In genomic region chr7:109083113-109083812, GRCm38 (mm10) we compare ENCODE assay signal across 8 mouse cellular contexts. TPM values are rescaled to one million over a fixed set of nuclear protein-coding genes. Genes with fewer than 3 reads are reported as not detected.
A peak's percentile ranks its signal among the peaks of the same experiment; 100 is the strongest.
DNase-seq lines count a peak whose midpoint lies in the region; ATAC-seq and TF ChIP-seq lines count a peak whose summit lies in the region.

Gene Ric3, minus strand, starts transcription at chr7:109083331.

- no peak for TF ChIP-seq EP300 in heart, postnatal 0 days (IDR thresholded peaks at IDR 0.05; ENCODE audit: low read depth)

- H3K9ac ChIP-seq in forebrain, embryonic 13.5 days: peak within 1 kb of the TSS; percentile 81
- no peak within 1 kb of the TSS for H3K9ac ChIP-seq in heart, postnatal 0 days (replicated peaks; ENCODE audit: low read depth, low read length)
- H3K9ac ChIP-seq in liver, adult 2 months (ENCODE audit: low read depth, low read length): no peak within 1 kb of the TSS
- H3K9ac ChIP-seq in neural tube, embryonic 14.5 days (replicated peaks; ENCODE audit: low read depth, low read length): peak within 1 kb of the TSS; percentile 82

- peaks cover 13% of the 10 kb centered on the region; the same call in 1 of the 2 replicates for H3K27me3 ChIP-seq in forebrain, embryonic 13.5 days
- H3K27me3 ChIP-seq in heart, postnatal 0 days (ENCODE audit: control insufficient read depth, insufficient read depth, low read length): peaks cover 10% of the 10 kb centered on the region
- no peaks in the 10 kb centered on the region for H3K27me3 ChIP-seq in liver, adult 2 months (ENCODE audit: control insufficient read depth, insufficient read depth, low read length)
- no peaks in the 10 kb centered on the region for H3K27me3 ChIP-seq in neural tube, embryonic 14.5 days (ENCODE audit: control insufficient read depth, insufficient read depth, low read length)

- H3K4me3 ChIP-seq in forebrain, embryonic 13.5 days: peak within 1 kb of the TSS; percentile 72
- H3K4me3 ChIP-seq in heart, postnatal 0 days (ENCODE audit: low read depth, low read length): peak within 1 kb of the TSS; percentile 23
- H3K4me3 ChIP-seq in liver, adult 2 months (ENCODE audit: insufficient read depth, low read depth, low read length): peak within 1 kb of the TSS; percentile 36; the same call in 1 of the 2 replicates
- peak within 1 kb of the TSS; percentile 86 for H3K4me3 ChIP-seq in neural tube, embryonic 14.5 days (ENCODE audit: low read depth, low read length)

- peak within 1 kb of the TSS; percentile 63 for H3K4me2 ChIP-seq in forebrain, embryonic 13.5 days
- peak within 1 kb of the TSS; percentile 45 for H3K4me2 ChIP-seq in heart, postnatal 0 days (ENCODE audit: low read depth, low read length)
- peak within 1 kb of the TSS; percentile 56 for H3K4me2 ChIP-seq in neural tube, embryonic 14.5 days (ENCODE audit: low read depth, low read length)

- no peaks in the 10 kb centered on the region for H3K36me3 ChIP-seq in forebrain, embryonic 13.5 days (ENCODE audit: poor library complexity, severe bottlenecking)
- H3K36me3 ChIP-seq in heart, postnatal 0 days (replicated peaks; ENCODE audit: control insufficient read depth, insufficient read depth, low read length): no peaks in the 10 kb centered on the region
- H3K36me3 ChIP-seq in liver, adult 2 months (ENCODE audit: control insufficient read depth, insufficient read depth, low read length): no peaks in the 10 kb centered on the region
- no peaks in the 10 kb centered on the region for H3K36me3 ChIP-seq in neural tube, embryonic 14.5 days (ENCODE audit: control insufficient read depth, insufficient read depth, low read length)

- no peak for TF ChIP-seq CTCF in heart, postnatal 0 days (IDR thresholded peaks at IDR 0.05; ENCODE audit: low read depth)
- TF ChIP-seq CTCF in liver, adult 2 months (IDR thresholded peaks at IDR 0.05; ENCODE audit: low read depth, low read length): no peak

- peaks cover 15% of the 10 kb centered on the region for H3K4me1 ChIP-seq in forebrain, embryonic 13.5 days
- no peaks in the 10 kb centered on the region for H3K4me1 ChIP-seq in heart, postnatal 0 days (ENCODE audit: control insufficient read depth, insufficient read depth)
- no peaks in the 10 kb centered on the region for H3K4me1 ChIP-seq in liver, adult 2 months (ENCODE audit: control insufficient read depth, insufficient read depth, low read length)
- peaks cover 9% of the 10 kb centered on the region; the same call in 1 of the 2 replicates for H3K4me1 ChIP-seq in neural tube, embryonic 14.5 days (ENCODE audit: control insufficient read depth, insufficient read depth, low read length)

- DNase-seq in MN1 (ENCODE audit: low spot score): peak; percentile 72
- DNase-seq in heart, postnatal 0 days (ENCODE audit: low spot score): no peak
- DNase-seq in kidney, postnatal 25 days: peak; percentile 3 to 33
- peak; percentile 5 for DNase-seq in liver, adult 2 months (ENCODE audit: extremely low read depth, low read depth, low spot score)
- peak; percentile 27 to 43 for DNase-seq in urinary bladder, postnatal 36 days (ENCODE audit: low spot score in 2 of 2)

- H3K79me2 ChIP-seq in liver, adult 2 months (ENCODE audit: control insufficient read depth, insufficient read depth, low read length): no peaks in the 10 kb centered on the region

- no peak within 1 kb of the TSS for H3K27ac ChIP-seq in forebrain, embryonic 13.5 days
- no peak within 1 kb of the TSS for H3K27ac ChIP-seq in heart, postnatal 0 days (ENCODE audit: low read depth)
- no peak within 1 kb of the TSS for H3K27ac ChIP-seq in liver, adult 2 months (replicated peaks; ENCODE audit: insufficient read depth, low read depth, low read length)
- H3K27ac ChIP-seq in neural tube, embryonic 14.5 days (ENCODE audit: low read depth, low read length): no peak within 1 kb of the TSS

- no peaks in the 10 kb centered on the region for H3K9me3 ChIP-seq in forebrain, embryonic 13.5 days (replicated peaks)
- H3K9me3 ChIP-seq in heart, postnatal 0 days (replicated peaks; ENCODE audit: control insufficient read depth, low read length): no peaks in the 10 kb centered on the region
- no peaks in the 10 kb centered on the region for H3K9me3 ChIP-seq in neural tube, embryonic 14.5 days (ENCODE audit: control insufficient read depth, low read length)

- WGBS in forebrain, embryonic 13.5 days: 7% methylated on average over 50 of the region's 50 CpGs
- WGBS in heart, postnatal 0 days: 4% methylated on average over 50 of the region's 50 CpGs
- WGBS in liver, adult 2 months: 8% methylated on average over 50 of the region's 50 CpGs
- WGBS in neural tube, embryonic 14.5 days: 4% methylated on average over 50 of the region's 50 CpGs

- ATAC-seq in cerebellum, adult (ENCODE audit: insufficient number of reproducible peaks, low FRiP score, low TSS enrichment): peak; percentile 93
- peak; percentile 95 for ATAC-seq in forebrain, embryonic 13.5 days
- no peak for ATAC-seq in heart, postnatal 0 days (ENCODE audit: insufficient read depth, low read depth)
- ATAC-seq in neural tube, embryonic 14.5 days (ENCODE audit: low read depth): peak; percentile 97

- TF ChIP-seq POLR2A in liver, adult 2 months (IDR thresholded peaks at IDR 0.05; ENCODE audit: extremely low read depth, insufficient read depth, low read length): no peak

RNA-seq across cellular contexts. Expression of gene Ric3, which starts in this region (rescaled TPM):
- polyA plus RNA-seq in forebrain, embryonic 13.5 days (2015; fragmentation: Nextera tagmentation; extraction: Ambion mirVana): 23.2 and 27.6 TPM in 2 replicates
- total RNA-seq in heart, postnatal 0 days (2014; rRNA removed; ENCODE audit: low replicate concordance): 0.42 and 0.54 TPM in 2 replicates
- 0.38 and 0.58 TPM in 2 replicates for polyA plus RNA-seq in heart, postnatal 0 days (2015; fragmentation: Nextera tagmentation; extraction: Ambion mirVana)
- 0.92 and 1.3 TPM in 2 replicates for total RNA-seq in liver, adult 2 months (2014; rRNA removed)
- polyA plus RNA-seq in liver, adult 2 months (2012; rRNA removed): 0.10 and 0.17 TPM in 2 replicates
- 34.6 and 35.2 TPM in 2 replicates for polyA plus RNA-seq in neural tube, embryonic 14.5 days (2014; fragmentation: Nextera tagmentation; extraction: Ambion mirVana)

Comparison
In these comparisons a context has a peak if more than half of its experiments do, and no peak if none do; other contexts are left out.
1. RNA of gene Ric3 (polyA plus RNA-seq): 34.6 to 35.2 TPM in neural tube, embryonic 14.5 days and 23.2 to 27.6 TPM in forebrain, embryonic 13.5 days; 0.38 to 0.58 TPM in heart, postnatal 0 days and 0.10 to 0.17 TPM in liver, adult 2 months; every median in the first group is over 10 times any median in the second.
2. H3K4me3 ChIP-seq: peak in every context shown above with its lines; median percentile 86 in neural tube, embryonic 14.5 days; 72 in forebrain, embryonic 13.5 days; 36 in liver, adult 2 months; 23 in heart, postnatal 0 days.
3. H3K9ac ChIP-seq: peak in forebrain, embryonic 13.5 days (single experiment) and neural tube, embryonic 14.5 days (single experiment); none in heart, postnatal 0 days (single experiment) and liver, adult 2 months (single experiment).
4. Peak in every context shown above with its lines, with median percentiles within 50 percentile points of each other: H3K4me2 ChIP-seq.